Mouse (Mus musculus): ENCODE results near the gene Prss41. TPM values are rescaled to one million over a fixed set of nuclear protein-coding genes. Genes with fewer than 3 reads are reported as not detected.
A peak's percentile ranks its signal among the peaks of the same experiment; 100 is the strongest.

Gene Prss41
- polyA plus RNA-seq, 1 experiment from 2014 or later, result 1.5 TPM

GRCm38 (mm10) chr17:23790269-23791078 lies 53.5 kb downstream of the Prss41 start, which contains the start of gene Srrm2:
TSS of gene Srrm2 (plus strand) at chr17:23790532.
- no peaks in the 10 kb centered on the region for H3K36me3 ChIP-seq
- no peak for DNase-seq (ENCODE audit: low spot score)
- H3K27me3 ChIP-seq (ENCODE audit: insufficient read depth, poor library complexity, severe bottlenecking), result no peaks in the 10 kb centered on the region
- WGBS, result 2% methylated on average over 29 of the region's 29 CpGs
- H3K9me3 ChIP-seq, result no peaks in the 10 kb centered on the region
- H3K27ac ChIP-seq, result peak within 1 kb of the TSS; percentile 95
- H3K4me1 ChIP-seq, result peaks cover 27% of the 10 kb centered on the region
- H3K4me3 ChIP-seq, result peak within 1 kb of the TSS; percentile 64

- WGBS, result 12% methylated on average over 8 of the region's 8 CpGs
- H3K27me3 ChIP-seq (ENCODE audit: insufficient read depth, poor library complexity, severe bottlenecking), result no peaks in the 10 kb centered on the region
- no peak for DNase-seq (ENCODE audit: low spot score)
Observed at GRCm38 (mm10) chr17:23789749-23790268, 54.2 kb downstream of the Prss41 start.

GRCm38 (mm10) chr17:23788973-23789372 lies 55.0 kb downstream of the Prss41 start:
- H3K4me1 ChIP-seq, result peaks cover 30% of the 10 kb centered on the region
- H3K9me3 ChIP-seq, result no peaks in the 10 kb centered on the region
- WGBS, result 83% methylated on average over 4 of the region's 4 CpGs
- H3K27ac ChIP-seq, result no peak overlapping the region
- no peak for DNase-seq (ENCODE audit: low spot score)
- no peak overlapping the region for H3K4me3 ChIP-seq
- no peaks in the 10 kb centered on the region for H3K36me3 ChIP-seq
- H3K27me3 ChIP-seq (ENCODE audit: insufficient read depth, poor library complexity, severe bottlenecking), result no peaks in the 10 kb centered on the region

More at GRCm38 (mm10) chr17:23789749-23790268, 54.2 kb downstream of the Prss41 start:
- no peaks in the 10 kb centered on the region for H3K9me3 ChIP-seq
- no peaks in the 10 kb centered on the region for H3K36me3 ChIP-seq
- H3K27ac ChIP-seq, result peak overlapping the region; percentile 95
- peaks cover 30% of the 10 kb centered on the region for H3K4me1 ChIP-seq
- H3K4me3 ChIP-seq, result peak overlapping the region; percentile 64

Small RNA genes within 50 kb of the gene (microRNA-seq; reads per million reads assigned to microRNA genes)
- 2.0 reads per million for gene Mir5125

Other genes with a start within 250 kb of the Prss41 start
- gene Zfp13, start 244.7 kb downstream of the Prss41 start, polyA plus RNA-seq (2016; fragmentation: Nextera tagmentation; extraction: Ambion mirVana), result 12.0 and 15.4 TPM in 2 replicates
- 0.10 and 0.21 TPM in 2 replicates for gene Zscan10, start 243.3 kb downstream of the Prss41 start, polyA plus RNA-seq (2016; fragmentation: Nextera tagmentation; extraction: Ambion mirVana)
- gene Mmp25, start 198.9 kb downstream of the Prss41 start, polyA plus RNA-seq (2016; fragmentation: Nextera tagmentation; extraction: Ambion mirVana), result 0.39 and 0.43 TPM in 2 replicates
- gene Bicdl2, start 183.7 kb downstream of the Prss41 start, polyA plus RNA-seq (2016; fragmentation: Nextera tagmentation; extraction: Ambion mirVana), result 0.28 and 0.40 TPM in 2 replicates
- gene Hcfc1r1, start 170.6 kb downstream of the Prss41 start, polyA plus RNA-seq (2016; fragmentation: Nextera tagmentation; extraction: Ambion mirVana), result 152 and 305 TPM in 2 replicates
- gene Thoc6, start 170.3 kb downstream of the Prss41 start, polyA plus RNA-seq (2016; fragmentation: Nextera tagmentation; extraction: Ambion mirVana), result 60.1 and 63.7 TPM in 2 replicates
- gene Tnfrsf12a, start 166.7 kb downstream of the Prss41 start, polyA plus RNA-seq (2016; fragmentation: Nextera tagmentation; extraction: Ambion mirVana), result 35.4 and 72.4 TPM in 2 replicates
- gene Cldn6, start 164.9 kb downstream of the Prss41 start, polyA plus RNA-seq (2016; fragmentation: Nextera tagmentation; extraction: Ambion mirVana), result 7.0 and 33.4 TPM in 2 replicates
- 0.76 and 2.4 TPM in 2 replicates for gene Cldn9, start 160.1 kb downstream of the Prss41 start, polyA plus RNA-seq (2016; fragmentation: Nextera tagmentation; extraction: Ambion mirVana)
- not detected in 2 replicates for gene 1520401A03Rik, start 121.4 kb downstream of the Prss41 start, polyA plus RNA-seq (2016; fragmentation: Nextera tagmentation; extraction: Ambion mirVana)
- 46.5 and 53.2 TPM in 2 replicates for gene Pkmyt1, start 117.8 kb downstream of the Prss41 start, polyA plus RNA-seq (2016; fragmentation: Nextera tagmentation; extraction: Ambion mirVana)
- gene Paqr4, start 103.3 kb downstream of the Prss41 start, polyA plus RNA-seq (2016; fragmentation: Nextera tagmentation; extraction: Ambion mirVana), result 8.7 and 9.3 TPM in 2 replicates
- 0.43 and 1.9 TPM in 2 replicates for gene Kremen2, start 98.3 kb downstream of the Prss41 start, polyA plus RNA-seq (2016; fragmentation: Nextera tagmentation; extraction: Ambion mirVana)
- gene Flywch1, start 72.6 kb downstream of the Prss41 start, polyA plus RNA-seq (2016; fragmentation: Nextera tagmentation; extraction: Ambion mirVana), result 97.9 and 117 TPM in 2 replicates
- 9.0 and 20.3 TPM in 2 replicates for gene Flywch2, start 58.1 kb downstream of the Prss41 start, polyA plus RNA-seq (2016; fragmentation: Nextera tagmentation; extraction: Ambion mirVana)
- gene Srrm2, start 53.6 kb downstream of the Prss41 start, polyA plus RNA-seq (2016; fragmentation: Nextera tagmentation; extraction: Ambion mirVana), result 342 and 505 TPM in 2 replicates
- gene Elob, start 15.0 kb downstream of the Prss41 start, polyA plus RNA-seq (2016; fragmentation: Nextera tagmentation; extraction: Ambion mirVana), result 907 and 984 TPM in 2 replicates
- gene Prss33, start 8.1 kb downstream of the Prss41 start, polyA plus RNA-seq (2016; fragmentation: Nextera tagmentation; extraction: Ambion mirVana), result not detected in 2 replicates
- gene Prss32, start 317 bp downstream of the Prss41 start, polyA plus RNA-seq (2016; fragmentation: Nextera tagmentation; extraction: Ambion mirVana), result not detected in 2 replicates
- not detected in 2 replicates for gene Prss21, start 23.9 kb upstream of the Prss41 start, polyA plus RNA-seq (2016; fragmentation: Nextera tagmentation; extraction: Ambion mirVana)
- not detected in 2 replicates for gene Dcpp1, start 36.7 kb upstream of the Prss41 start, polyA plus RNA-seq (2016; fragmentation: Nextera tagmentation; extraction: Ambion mirVana)
- gene Dcpp2, start 36.7 kb upstream of the Prss41 start, polyA plus RNA-seq (2016; fragmentation: Nextera tagmentation; extraction: Ambion mirVana), result not detected in 2 replicates
- gene Dcpp3, start 73.3 kb upstream of the Prss41 start, polyA plus RNA-seq (2016; fragmentation: Nextera tagmentation; extraction: Ambion mirVana), result not detected in 2 replicates
- gene Sbp, start 97.5 kb upstream of the Prss41 start, polyA plus RNA-seq (2016; fragmentation: Nextera tagmentation; extraction: Ambion mirVana), result 0.21 TPM in 1 of 2 replicates, not detected in the other
- not detected in 2 replicates for gene Sbpl, start 111.1 kb upstream of the Prss41 start, polyA plus RNA-seq (2016; fragmentation: Nextera tagmentation; extraction: Ambion mirVana)
- 0.18 TPM in 1 of 2 replicates, not detected in the other for gene Prss30, start 136.4 kb upstream of the Prss41 start, polyA plus RNA-seq (2016; fragmentation: Nextera tagmentation; extraction: Ambion mirVana)
- gene Prss22, start 153.9 kb upstream of the Prss41 start, polyA plus RNA-seq (2016; fragmentation: Nextera tagmentation; extraction: Ambion mirVana), result 0.25 and 1.2 TPM in 2 replicates
- 0.38 and 1.2 TPM in 2 replicates for gene Prss27, start 194.0 kb upstream of the Prss41 start, polyA plus RNA-seq (2016; fragmentation: Nextera tagmentation; extraction: Ambion mirVana)
- gene Kctd5, start 229.3 kb upstream of the Prss41 start, polyA plus RNA-seq (2016; fragmentation: Nextera tagmentation; extraction: Ambion mirVana), result 55.2 and 71.8 TPM in 2 replicates

All from heart, embryonic 10.5 days (tissue).